Mouse (Mus musculus) lung, postnatal 25 days (tissue): ENCODE data around the gene Slc25a26.
"Not testable (repeated sequence)": the region's sequence is repeated elsewhere in the genome, so short reads cannot be mapped to it uniquely, and the experiment has no call there.

Experiments
- DNase-seq: peaks from one replicate; pipeline ENCODE4 v3.0.0; 2022; ENCODE audit warnings: low spot score

The Slc25a26 gene

DNA sequence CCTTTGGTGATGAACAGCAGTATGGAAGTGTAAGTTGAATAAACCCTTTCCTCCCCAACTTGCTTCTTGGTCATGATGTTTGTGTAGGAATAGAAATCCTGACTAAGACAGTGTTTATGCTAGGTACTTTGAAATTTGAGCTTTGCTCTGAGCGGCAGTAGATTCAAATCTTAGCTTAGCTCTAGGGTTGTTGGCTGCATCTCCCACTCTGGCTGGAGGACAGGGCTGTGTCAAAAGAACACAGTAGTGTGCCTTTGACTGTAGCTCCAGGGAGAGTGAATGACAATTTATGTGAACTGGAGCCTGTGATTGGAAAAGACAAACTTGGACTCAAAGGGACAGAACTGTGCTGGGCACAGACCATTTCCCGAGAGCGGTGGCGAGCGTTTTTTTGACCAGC, 53.0 kb downstream of the Slc25a26 start:
- DNase-seq: no peak

DNA sequence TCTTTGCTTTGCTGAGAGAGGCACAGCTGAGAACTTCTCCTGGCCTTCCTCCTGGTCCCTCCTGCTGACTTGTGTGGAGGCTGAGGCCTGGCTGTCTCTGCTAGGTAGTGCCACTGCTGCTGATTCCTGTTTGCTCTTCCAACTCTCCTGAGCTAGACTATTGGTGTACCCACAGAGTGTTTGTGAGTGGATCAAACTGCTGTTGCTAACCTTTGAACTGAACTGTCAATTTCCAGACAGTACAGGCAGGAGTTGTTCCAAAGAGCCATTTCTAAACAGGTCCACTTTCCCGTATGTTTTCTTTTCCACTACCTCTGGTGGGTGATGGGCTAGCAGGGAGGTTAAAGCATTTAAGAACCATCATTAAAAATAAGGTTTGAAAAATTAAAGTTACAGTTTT, 58.5 kb downstream of the Slc25a26 start:
- not testable (repeated sequence) for DNase-seq

- no peak for DNase-seq
Observed at GRCm38 (mm10) chr6:94560896-94561295, 60.8 kb downstream of the Slc25a26 start.

GRCm38 (mm10) chr6:94561346-94561745, 61.2 kb downstream of the Slc25a26 start:
- no peak for DNase-seq

- peak; percentile 11 for DNase-seq
Observed at GRCm38 (mm10) chr6:94563203-94563940, 63.2 kb downstream of the Slc25a26 start.

DNA sequence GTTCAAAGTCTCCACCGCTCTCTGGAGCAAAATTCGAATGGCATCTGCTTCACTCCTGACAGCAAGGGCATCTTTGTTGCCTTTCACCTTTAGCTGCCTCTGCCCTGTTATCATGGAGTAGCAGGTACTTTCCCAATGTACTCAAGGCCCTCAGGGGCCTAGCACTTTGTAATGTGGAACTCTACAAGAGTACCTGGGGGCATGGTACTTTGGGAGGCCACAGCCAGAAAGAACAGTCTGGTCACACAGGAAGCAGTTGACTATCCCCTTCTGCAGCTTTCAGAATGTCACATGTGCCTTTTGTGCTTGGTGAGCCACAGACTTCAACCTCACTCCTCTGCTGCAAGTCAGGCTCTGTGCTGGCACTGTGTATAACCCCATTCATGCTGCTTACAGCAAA, 65.6 kb downstream of the Slc25a26 start:
- no peak for DNase-seq

DNA sequence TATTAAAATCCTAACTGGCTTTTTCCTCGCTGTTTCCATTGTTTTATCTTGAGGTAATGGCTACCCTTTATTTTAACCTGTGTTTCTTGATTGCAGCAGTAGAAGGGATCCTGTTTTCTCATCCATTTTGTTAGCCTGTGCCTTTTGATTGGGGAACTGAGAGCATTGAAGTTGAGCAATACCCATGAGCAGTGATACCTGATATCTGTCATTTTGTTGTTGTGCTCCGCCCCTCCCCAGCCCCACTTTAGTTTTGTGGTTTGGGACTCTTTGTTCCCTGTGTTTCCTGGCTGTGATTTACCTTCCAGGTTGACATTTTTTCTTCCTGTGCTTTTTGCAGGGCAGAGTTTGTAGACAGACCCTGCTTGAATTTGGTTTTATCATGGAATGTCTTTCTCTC, 67.9 kb downstream of the Slc25a26 start:
- DNase-seq: no peak

DNA sequence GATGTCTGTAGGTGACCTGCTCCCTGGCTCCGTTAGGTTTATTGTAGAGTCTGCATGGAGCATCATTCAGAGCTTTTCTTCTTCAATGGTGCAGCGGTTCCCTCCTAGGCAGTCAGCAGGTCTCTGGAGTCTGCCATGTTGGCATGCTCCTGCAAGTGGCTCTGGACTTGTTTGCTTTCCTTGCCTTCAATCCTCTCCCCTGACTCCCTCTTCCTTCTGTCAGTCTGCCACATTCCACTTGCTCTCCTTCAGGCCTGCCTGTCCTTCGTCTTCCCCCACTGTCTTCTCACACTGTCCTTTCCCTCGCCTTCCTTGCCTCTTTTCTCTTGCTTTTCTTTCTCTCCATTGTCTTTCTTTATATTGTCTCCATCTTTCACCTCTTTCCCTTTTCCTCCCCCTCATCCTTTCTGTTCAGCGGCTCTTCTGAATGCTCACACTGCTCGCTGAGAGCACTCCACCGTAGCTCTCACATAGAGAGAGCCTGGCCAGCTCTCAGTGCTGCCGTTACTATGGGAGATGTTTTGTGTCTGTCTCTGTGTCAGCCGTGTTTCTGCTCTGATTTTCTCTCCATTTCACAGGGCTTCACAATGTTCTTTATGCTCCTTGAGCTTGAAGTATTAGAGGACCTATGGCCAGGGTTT, 75.5 kb downstream of the Slc25a26 start:
- no peak for DNase-seq

DNA sequence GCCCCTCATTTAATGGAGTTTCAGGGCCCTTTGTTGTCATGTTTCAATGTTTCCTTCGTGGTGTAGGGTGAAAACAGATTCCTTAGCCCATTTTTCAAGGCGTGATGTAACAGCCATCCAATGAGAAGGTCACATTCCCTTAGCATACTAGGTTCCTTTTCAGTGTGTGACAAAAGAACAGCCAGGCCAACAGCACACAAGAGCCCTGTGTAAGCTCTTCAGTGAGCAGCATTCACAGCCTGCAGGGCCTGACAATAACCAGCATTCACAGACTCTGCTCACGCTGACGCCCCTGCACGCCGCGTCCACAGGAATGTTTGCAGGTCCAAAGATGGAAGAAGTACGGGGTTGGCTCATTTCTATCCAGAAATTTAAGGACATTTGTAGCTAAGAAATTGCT, 77.9 kb downstream of the Slc25a26 start:
- no peak for DNase-seq

- DNase-seq: no peak
Observed at GRCm38 (mm10) chr6:94582055-94582454, 81.9 kb downstream of the Slc25a26 start.

DNA sequence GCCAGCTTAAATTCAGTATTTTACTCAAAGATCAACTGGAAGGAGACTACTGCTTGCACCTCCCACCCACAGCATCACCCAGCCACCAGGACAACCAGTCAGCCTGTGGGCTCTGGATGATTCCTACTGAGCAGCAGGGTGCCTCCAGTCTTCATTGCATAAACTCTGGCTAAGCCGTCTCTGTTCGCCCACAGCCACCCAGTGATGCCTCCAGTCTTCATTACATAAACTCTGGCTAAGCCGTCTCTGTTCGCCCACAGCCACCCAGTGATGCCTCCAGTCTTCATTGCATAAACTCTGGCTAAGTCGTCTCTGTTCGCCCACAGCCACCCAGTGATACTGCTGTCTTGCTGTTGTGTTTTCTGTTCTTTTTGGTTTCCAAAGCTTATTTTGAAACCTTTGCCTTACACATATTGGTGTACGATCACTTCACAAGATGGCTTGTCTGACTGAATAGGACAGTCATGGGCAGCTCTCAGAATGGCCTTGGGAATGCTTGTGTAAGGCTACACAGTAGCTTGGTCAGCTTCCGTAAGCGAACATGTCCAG, 84.1 kb downstream of the Slc25a26 start:
- no peak for DNase-seq

GRCm38 (mm10) chr6:94584976-94585375, 84.8 kb downstream of the Slc25a26 start:
- DNase-seq: no peak

- no peak for DNase-seq
Observed at GRCm38 (mm10) chr6:94588365-94588764, 88.2 kb downstream of the Slc25a26 start.

DNA sequence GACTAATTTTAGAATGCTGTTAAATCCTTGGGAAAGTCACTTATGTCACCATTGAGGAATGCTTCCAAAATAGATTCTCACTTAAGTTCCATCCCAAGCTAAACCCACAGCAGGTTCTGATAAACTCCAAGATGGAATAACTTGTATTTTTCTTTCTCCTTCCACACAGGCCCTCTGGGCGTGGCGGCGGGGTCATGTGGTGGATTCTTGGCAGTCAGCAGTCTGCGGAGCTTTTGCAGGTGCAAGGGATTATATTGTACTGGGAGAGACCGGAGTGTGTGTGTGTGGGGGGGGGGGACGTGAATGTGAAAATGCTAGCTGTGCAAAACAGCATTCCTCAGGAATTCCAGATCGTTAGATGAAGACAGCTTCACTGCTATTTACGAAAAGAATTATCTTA, 92.1 kb downstream of the Slc25a26 start:
- no peak for DNase-seq

- DNase-seq: no peak
Observed at GRCm38 (mm10) chr6:94592710-94593109, 92.6 kb downstream of the Slc25a26 start.

- no peak for DNase-seq
Observed at GRCm38 (mm10) chr6:94594096-94594665, 94.0 kb downstream of the Slc25a26 start.

DNA sequence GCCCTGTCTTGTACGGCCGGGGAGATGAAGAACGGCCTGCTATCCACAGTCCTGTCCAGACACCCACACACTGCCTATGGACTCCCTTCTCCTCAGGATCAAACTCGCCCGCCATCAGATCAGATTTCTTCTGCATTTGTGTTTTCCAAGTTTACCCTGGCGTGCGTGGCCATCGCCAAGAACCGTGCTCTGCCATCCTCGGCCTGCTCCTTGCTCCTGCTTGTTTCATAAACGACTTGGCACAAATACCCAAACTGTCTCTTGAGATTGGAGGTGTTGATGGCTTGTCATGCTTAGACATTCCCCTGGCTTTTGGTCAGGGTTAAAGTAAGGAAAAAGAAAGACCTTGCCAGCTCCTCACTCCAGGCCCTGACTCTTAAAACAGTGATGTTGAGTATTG, 94.6 kb downstream of the Slc25a26 start:
- DNase-seq: no peak

GRCm38 (mm10) chr6:94595206-94595605, 95.1 kb downstream of the Slc25a26 start:
- DNase-seq: no peak

DNA sequence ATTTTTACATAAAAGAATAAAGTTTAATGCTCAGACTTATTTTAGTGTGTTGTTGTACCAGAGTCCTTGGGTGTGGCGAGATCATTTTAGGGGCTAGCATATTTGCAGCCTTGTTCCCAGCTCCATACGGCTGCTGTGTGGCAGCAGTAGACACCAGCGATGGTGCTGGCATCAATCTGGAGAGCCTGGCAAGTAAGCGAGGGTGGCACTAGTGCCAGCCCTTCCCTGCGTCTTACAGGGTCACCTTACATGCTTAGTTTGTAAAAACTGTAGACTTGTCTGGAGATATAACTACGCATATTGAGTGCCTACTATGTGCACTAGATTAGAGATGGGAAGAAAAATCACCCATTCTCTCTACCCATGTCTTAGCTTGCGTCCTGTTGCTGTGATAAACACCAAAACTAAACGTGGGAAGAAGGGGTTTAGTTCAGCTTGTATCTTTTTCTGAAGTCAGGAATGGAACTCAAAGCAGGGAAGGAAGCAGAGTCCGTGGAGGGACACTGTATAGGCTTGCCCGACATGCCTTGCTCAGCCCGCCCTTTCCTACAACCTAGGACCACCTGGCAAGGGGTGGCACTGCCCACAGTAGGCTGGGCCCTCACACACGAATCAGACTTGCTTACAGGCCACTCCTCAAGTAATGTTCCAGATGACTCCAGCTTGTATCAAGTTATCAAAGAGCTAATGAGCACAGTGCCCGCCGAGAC, 96.1 kb downstream of the Slc25a26 start:
- no peak for DNase-seq

GRCm38 (mm10) chr6:94596761-94597485, 96.8 kb downstream of the Slc25a26 start:
- DNase-seq: no peak

DNA sequence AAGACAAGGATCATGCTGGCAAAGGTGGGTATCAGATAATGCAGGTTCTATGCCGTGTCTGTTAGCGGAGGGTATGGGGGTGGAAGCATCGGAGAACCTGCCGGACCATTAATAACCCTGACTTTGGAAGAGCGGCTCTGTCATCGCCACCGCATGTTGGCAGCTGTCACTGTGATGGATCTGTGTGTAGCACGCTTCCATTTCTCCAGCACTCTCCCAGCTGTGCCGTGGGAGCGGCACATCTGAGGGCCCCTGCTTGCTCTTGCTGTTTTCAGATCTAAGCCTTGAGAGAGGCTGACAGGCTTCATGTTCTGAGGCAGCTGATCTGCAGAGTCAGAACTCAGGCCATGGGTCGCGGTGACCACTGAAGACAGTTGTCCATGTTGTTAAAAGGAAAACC, 98.3 kb downstream of the Slc25a26 start:
- no peak for DNase-seq

GRCm38 (mm10) chr6:94599016-94599415, 98.9 kb downstream of the Slc25a26 start:
- no peak for DNase-seq
